Mouse (Mus musculus) cerebellum, adult 9-11 months (tissue): ENCODE measurements around the gene Fcgr1.

Source experiments
- DNase-seq: peaks from one replicate; pipeline ENCODE4 v3.0.0; 2022

Fcgr1 gene

DNA sequence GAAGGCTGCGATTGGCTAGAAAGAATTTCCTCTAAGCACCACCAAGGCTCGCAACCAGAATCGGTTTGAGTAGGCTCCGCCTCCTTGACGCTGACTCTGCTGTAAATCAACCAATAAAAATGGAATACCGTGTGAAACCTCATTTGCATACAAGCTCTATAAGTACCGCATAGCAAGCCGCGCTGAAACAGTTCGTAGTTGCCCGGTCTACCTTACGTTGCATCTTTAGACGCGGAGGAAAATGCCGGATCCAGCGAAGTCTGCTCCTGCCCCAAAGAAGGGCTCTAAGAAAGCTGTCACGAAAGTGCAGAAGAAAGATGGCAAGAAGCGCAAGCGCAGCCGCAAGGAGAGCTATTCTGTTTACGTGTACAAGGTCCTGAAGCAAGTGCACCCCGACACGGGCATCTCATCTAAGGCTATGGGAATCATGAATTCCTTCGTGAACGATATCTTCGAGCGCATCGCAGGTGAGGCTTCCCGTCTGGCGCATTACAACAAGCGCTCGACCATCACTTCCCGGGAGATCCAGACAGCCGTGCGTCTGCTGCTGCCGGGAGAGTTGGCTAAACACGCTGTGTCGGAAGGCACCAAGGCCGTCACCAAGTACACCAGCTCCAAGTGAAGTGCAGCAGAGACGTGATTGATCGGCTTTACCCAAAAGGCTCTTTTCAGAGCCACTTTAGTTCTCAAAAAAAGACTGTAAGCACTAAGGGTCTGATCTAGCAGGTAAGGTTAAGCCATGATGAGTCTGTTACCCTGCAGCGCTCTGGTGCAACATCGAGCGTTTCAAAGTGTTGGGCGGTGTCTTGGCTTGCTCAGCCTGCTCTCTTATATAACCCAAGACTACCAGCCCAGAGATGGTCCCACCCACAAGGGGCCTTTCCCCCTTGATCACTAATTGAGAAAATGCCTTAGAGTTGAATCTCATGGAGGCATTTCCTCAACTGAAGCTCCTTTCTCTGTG lies 24.0 kb downstream of the Fcgr1 start, which contains the start of gene Hist2h2bb:
TSS of gene Hist2h2bb (plus strand) at position 242 of the 964 bp plus-strand sequence.
- peak; percentile 97 for DNase-seq

DNA sequence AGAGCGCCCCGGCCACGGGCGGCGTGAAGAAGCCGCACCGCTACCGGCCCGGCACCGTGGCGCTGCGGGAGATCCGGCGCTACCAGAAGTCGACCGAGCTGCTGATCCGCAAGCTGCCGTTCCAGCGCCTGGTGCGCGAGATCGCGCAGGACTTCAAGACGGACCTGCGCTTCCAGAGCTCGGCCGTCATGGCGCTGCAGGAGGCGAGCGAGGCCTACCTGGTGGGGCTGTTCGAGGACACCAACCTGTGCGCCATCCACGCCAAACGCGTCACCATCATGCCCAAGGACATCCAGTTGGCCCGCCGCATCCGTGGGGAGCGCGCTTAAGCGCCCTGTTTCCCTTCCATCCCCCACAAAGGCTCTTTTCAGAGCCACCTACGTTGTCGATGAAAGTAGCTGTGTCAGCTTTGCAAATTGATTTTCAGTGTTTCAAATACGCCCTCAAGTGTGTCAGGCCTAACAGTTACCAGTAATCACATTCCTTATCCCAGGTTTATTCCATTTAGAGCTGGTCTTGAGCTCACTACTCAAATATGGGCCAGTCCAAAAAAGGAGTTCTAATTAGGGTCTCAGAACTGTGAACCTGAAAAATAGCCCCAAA lies 24.9 kb downstream of the Fcgr1 start:
- peak; percentile 71 for DNase-seq

DNA sequence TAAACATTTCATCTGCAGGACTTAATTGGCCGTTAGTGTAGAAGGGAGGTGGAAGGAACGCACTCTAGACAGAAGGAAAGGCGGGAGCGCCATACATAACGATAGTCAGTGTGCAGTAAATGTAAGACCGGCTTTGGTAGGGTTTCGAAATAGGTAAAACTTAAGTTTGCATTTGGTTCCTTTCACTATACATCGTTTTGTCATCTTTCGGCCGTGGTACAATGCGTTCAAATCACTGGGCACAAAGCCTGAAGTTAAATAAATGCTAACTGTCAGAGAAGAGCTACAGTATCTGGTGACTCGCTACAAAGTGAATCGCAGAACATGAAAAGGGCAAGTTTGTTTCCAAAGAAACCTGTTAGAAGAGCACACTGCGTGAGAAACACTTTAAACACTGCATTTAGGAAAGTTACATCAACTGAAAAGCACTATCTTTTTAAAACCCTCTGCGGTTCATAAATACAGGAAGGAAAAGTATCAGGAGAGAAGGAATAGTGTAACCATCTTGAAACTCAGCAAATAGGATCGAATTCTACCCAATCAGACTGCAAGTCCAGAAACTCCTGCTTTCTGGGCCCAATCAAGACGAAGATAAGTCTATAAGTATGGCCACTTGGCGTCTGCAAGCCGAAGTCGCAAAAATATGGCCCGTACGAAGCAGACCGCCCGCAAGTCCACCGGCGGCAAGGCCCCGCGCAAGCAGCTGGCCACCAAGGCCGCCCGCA lies 25.6 kb downstream of the Fcgr1 start, which contains the start of gene Hist2h3b:
TSS of gene Hist2h3b (plus strand) at position 604 of the 725 bp plus-strand sequence.
- DNase-seq = peak; percentile 87

DNA sequence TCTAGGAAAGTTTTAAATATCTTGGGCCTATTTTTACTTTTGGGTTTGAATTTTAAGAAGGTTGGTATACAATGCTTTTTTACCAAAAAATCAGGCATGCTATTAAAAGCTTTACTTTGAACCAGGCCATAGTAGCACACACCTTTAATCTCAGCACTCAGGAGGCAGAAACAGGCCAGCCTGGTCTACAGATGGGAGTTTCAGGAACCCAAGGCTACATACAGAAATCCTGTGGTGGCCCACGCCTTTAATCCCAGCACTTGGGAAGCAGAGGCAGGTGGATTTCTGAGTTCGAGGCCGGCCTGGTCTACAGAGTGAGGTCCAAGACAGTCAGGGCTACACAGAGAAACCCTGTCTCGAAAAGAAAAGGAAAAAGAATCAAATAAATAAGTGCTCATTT lies 26.2 kb downstream of the Fcgr1 start:
- peak; percentile 41 for DNase-seq

DNA sequence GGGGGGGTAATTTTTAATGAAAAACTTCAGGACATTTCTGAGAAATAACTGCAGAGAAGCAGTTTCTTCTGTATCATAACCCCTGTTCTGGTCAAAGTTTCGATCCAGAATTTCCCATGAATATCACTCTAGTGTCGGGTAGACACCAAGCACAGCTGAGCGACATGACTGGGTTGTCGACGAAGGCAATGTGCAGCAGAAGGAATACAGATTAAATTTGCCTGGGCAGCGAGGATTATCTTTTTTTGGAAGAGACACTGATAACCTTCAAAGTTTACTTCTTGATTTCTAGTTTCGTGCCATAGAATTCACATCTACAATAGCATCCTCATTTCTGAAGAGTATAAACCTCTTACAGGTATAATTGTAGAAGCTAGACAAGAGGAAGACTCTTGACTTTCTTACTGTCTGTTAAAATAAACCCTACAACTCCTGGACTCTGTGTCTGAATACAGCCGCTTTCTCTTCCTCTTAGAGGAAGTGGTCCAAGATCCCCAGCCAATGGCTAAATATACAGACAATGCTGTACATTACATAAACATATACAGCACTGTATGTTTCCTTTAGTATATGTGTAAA lies 27.5 kb downstream of the Fcgr1 start:
- DNase-seq = no peak

DNA sequence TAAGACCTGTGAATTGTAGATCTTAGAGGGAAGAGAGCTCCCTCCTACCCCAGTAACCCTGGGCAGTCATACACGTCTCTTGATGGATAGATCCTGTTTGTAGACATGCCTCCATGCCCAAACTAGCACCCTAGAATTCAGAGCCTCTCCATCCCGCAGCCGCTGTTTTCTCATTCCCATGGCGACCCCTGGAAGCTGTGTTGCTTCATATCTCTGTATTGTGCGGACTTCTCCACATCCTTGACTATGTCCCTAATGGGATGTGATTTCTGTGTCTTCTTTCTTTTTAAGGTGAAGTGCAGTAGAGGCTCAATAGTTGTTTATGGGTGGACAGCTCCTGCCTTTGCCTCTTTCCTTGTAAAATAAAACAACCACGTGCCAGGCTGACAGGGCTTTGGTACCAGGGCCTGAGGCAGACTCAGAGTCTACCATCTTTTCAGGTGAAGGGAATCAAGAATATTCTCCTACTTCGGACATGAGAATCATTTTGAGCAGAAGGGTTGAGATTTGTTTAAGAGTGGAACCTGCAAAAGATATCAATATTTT lies 29.3 kb downstream of the Fcgr1 start:
- peak; percentile 35 for DNase-seq

DNA sequence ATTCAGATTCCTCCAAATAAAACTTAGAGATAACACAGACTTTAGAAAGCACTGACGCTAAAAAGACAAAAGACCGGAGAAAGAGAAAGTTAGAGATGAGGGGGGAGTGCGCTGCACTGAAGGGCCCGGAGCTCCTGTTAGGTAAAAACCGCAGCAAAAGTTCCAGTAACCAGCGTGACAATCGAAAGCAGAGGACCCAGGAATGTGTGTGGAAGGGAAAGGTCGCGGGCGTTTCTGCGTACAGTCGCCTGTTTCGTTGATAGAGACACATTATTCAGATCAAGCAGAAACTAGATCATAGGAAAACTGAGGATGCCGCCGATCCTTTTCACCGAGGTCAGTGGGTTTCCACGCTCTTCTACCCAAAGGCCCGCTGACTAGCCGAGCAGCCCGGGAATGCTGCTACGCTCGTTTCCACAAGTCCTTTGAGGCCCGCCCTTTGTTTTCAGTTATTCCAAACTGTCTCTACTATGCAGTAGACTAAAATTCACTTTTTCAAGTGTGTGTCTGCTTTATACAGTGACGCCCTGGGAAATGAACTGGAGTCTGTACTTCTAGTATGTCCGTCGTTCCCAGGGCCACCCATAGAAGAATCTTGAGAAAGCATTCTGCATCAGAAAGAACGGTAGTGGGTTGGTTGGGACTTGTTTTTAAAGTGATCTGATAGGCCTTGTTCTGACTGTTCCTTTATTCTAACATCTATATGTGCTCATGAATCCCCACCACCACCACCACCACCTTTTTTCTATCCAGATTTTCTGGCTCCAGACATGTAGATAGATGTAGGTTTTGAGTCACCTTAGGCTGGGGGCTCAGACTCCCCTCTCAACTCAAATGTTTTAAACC lies 30.0 kb downstream of the Fcgr1 start:
- DNase-seq = no peak

DNA sequence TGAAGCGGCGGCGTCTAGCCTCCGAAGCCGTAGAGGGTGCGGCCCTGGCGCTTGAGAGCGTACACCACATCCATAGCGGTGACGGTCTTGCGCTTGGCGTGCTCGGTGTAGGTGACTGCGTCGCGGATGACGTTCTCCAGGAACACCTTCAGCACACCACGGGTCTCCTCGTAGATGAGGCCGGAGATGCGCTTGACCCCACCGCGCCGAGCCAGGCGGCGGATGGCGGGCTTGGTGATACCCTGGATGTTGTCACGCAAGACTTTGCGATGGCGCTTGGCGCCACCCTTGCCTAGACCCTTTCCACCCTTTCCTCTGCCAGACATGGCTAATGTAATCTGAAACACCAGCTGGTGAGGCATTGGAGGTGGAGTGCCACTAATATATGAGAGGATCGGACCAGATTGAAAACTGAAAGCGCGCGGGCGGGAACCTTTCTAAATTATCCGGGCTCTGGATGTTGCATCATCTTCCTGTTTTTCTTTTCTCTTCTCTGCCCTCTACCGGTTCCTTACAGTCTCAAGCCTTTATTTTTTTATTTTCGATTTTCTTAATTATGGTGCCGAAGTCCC lies 30.7 kb downstream of the Fcgr1 start, which contains the start of gene Hist2h4:
TSS of gene Hist2h4 (minus strand) at position 333 of the 572 bp plus-strand sequence.
- DNase-seq = peak; percentile 98

DNA sequence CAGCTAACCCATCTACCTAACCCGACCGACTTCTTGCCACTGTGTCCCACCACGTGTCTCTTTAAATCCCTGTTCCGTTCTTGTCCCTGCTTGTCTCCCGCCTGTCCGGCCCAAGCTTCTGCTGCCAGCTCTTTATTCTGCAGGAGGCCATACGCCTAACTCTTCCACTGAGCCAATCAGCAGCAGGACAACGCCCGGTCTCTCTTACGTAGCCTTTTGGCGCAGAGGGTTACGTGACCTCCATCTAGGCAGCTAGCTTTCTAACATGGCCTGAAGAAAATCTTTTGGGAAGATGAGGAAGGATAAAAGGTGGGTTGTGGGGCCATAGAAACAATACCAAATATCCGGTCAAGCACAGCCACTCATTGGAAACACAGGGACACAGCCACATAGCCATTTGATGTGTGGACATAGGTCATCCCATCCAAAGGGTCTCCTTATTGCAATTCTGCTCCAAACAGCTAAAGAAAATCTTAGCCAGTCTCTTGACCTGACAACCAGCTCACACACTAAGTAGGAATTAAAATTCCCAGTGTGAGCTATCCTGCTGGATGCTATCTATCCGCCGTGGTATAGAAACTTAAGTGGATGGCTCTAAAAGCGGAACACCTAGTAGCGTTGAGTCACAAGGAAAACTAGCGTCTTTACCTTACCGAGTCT lies 31.4 kb downstream of the Fcgr1 start:
- DNase-seq = peak; percentile 96

DNA sequence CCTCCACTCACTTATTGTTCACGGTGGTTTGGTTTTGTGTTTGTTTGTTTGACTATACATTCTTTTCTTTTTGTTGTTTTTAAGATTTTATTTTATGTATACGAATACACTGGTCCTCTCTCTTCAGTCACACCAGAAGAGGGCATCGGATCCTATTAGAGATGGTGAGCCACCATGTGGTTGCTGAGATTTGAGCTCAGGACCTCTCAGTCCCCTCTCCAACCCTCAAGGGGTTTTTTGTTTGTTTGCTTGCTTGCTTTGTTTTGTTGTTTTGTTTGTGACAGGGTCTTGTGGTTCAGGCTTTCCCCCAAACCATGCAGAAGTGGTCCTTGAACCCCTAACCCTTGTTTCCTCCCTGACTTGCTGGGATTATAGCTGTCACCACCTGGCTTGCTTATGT lies 32.1 kb downstream of the Fcgr1 start:
- DNase-seq = no peak

DNA sequence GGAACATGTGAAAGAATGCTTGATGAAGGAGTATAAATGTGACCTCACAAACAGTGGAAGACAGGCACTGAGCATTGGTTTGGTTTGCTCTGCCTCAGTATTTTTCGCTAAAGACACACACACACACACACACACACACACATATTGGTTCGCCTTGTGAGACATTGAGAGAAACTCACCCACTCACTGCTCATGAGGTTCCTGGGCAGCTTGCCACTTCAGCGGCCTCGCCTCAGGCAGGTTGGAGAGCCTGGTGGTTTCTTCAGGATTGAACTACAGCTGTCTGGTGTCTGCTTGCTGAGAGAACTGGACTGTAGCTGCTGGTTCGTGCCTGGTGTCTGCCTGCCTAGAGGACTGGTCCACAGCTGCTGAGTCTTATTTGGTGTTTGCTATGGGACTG lies 33.5 kb downstream of the Fcgr1 start:
- peak; percentile 43 for DNase-seq

DNA sequence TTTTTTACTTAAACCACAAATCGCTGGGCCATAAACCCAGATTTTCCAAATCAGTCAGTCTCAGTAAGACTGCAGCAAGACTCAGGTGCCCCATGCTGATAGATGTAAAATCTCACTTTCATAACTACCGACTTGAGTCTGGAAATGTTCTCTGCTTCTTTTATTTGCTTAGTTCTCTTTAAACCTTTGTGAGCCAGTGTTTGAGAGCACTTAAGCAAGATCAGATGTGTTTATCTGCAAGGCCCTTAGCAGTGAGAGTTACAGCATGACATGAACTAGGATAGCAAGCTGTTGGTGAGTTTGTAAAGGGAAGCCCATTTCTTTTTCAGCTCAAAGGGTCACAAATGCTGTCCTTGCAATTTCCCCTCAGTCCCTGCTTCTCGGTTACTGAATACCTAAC lies 36.6 kb downstream of the Fcgr1 start:
- DNase-seq = no peak

DNA sequence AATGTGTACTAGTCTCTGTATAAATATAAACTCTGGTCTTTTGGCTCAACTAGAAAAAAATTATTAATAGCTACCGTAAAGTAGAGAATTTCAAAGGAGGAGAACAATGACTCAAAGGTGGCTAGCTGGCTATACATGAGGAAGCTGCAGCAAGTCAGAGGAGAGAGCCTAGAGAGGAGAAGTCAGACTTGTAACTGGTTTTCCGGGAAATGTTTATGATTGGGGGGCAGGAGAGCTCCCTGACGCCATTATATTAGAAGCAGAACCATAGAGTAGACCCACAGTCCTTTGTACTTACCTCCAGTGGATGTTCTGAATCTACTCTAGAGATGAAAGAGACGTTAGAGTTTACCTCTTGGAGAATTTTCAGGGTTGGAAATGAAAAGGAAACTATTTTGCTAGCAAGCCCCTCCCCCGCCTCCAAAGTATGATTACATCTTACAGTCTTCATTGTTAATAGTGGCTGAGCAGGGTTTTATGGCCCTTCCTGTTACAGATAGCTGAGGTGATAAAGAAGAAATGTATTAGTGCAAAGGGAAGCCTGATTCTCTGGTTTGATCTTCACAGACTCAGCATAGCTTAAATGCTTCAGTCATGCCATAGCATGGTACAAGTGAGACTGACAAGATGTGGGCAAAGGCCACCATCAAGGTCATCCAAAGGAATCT lies 37.7 kb downstream of the Fcgr1 start:
- no peak for DNase-seq

DNA sequence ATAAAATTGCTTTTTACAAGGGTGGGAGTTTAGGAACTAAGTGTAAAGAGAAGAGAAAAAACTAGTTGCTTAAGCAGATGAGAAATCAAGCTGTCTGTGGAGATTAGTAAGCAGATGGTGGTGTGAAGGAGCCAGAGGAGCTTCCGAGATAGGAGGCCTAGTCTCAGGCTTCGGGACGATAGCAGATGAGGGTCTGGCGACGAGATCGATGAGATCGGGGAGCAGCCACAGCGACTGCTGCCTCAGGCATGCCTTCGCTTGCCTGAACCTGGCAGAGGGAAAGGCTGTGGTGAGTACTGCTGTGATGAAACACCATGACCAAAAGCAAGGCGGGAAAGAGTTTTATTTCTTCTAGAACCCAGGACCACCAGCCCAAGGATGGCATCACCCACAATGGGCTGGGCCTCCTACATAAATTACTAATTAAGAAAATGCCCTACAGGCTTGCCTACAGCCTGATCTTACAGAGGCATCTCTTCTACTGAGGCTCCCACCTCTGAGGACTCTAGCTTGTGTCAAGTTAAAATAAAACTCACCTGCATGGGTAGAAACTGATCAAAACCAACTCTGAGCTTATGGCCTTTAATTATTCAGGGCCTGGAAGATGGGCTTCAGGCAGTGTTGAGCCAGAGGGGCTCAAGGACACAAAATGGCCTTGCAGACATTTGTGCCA lies 39.0 kb downstream of the Fcgr1 start:
- no peak for DNase-seq

DNA sequence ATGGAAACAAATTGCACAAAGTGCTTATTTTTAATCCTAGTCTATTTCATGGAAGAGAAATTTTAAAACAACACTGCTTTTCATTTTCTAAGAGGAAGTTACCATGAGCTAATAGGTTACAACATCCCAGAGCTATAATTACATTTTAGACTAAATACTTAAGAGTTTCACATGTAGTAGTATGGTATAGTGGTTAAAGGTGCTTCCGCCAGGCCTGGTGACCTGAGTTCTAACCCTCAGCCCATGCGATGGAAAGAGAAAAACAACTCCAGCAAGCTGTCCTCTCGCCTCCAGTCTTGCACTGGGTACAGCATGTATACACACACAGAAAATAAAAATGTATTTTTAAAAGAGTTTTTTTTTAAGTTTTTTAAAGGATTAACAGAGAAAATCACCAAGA lies 42.0 kb downstream of the Fcgr1 start:
- DNase-seq = no peak

DNA sequence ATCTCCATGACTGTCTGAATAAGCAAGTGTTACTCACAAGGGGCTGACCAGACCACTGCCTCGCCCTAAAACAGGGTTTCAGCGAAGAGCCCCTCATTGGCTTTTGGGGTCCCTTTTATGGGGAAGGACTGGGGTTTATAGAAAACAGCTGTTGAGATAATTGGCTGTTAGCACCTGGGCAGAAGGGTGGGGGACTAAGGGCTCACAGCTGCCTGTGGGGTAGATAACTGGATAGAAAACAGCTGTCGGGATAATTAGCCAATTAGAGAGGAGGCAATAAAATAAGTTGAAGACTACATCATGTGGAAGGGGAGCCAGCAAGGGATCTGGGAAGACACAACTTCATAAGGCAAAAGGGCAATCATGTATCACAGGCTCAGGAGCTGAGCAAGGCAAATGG lies 42.9 kb downstream of the Fcgr1 start:
- no peak for DNase-seq

DNA sequence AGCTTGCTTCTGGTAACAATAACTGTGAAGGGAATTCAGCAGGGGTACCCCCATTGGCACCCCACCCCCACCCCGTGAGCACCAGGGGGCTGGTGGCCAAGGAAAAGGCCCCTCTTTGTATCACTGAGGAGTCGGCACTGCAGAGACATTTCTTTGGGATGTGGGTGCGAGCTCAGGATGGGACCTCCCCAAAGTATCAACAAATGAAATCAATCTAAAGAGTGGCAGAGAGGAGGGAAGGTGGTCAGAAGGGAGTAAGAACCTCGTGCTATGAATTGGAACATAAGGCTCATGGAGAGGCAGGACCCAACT lies 44.8 kb downstream of the Fcgr1 start:
- peak; percentile 39 for DNase-seq

DNA sequence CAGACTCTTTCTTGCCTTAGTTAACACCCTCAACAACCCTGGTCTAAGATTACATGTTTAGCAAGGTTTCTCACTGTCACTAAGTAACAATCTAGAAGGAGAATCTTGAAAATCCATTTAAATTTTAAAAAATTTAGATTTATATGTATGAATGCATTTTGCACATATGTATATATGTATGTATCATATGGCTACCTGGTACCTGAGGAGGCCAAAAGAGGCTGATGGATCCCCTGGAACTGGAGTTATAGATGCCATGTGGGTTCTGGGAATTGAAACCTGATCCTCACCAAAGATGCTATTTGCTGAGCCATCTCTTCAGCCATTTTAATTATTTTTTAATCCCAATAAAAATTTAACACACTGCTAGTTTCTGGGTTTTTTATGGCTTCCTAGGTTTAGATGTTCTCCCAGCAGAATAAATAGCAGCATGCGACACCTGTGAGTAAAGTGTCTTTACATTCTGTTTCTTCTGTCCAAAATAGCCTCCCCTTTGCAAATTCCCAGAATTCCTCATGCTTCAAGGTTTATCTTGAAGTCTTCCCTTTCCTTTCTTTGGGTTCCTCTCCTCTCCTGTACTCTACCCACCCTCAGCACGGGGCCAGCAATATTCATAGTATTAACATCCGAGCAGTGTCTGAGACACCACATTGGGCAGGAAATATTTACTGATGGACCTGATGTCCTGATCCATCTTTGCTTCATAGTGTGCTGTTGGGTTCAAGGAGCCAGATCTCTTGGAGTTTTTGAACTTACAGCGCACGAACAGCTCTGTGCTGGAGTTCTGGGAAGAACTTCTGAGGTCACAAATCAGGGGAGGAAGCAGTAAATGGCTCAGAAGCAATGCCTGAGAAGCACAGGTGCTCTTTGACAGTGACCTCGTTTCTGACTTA lies 45.4 kb downstream of the Fcgr1 start:
- no peak for DNase-seq
